Mouse (Mus musculus) brain, embryonic 18.5 days (tissue): Measurements from ENCODE around the gene Lgals8.
A peak's percentile ranks its signal among the peaks of the same experiment; 100 is the strongest.
"Not testable (repeated sequence)": the region's sequence is repeated elsewhere in the genome, so short reads cannot be mapped to it uniquely, and the experiment has no call there.

Source experiments
- DNase-seq: peaks from one replicate; pipeline ENCODE4 v3.0.0-alpha.2; 2012; ENCODE audit warnings: low read depth, low spot score

Lgals8 gene

GRCm38 (mm10) chr13:12464844-12465243 lies at the start of gene Lgals8:
Lgals8 (minus strand) TSS chr13:12464944.
- DNase-seq, result no peak

- DNase-seq, result no peak
Observed at GRCm38 (mm10) chr13:12511189-12511965, 46.6 kb upstream of the Lgals8 start.

- no peak for DNase-seq
Observed at GRCm38 (mm10) chr13:12510032-12510431, 45.3 kb upstream of the Lgals8 start.

- no peak for DNase-seq
Observed at GRCm38 (mm10) chr13:12507426-12507825, 42.7 kb upstream of the Lgals8 start.

GRCm38 (mm10) chr13:12505359-12505758 lies 40.6 kb upstream of the Lgals8 start:
- DNase-seq, result no peak

GRCm38 (mm10) chr13:12503238-12503751 lies 38.6 kb upstream of the Lgals8 start:
- no peak for DNase-seq

GRCm38 (mm10) chr13:12502665-12503237 lies 38.0 kb upstream of the Lgals8 start:
- DNase-seq, result no peak

GRCm38 (mm10) chr13:12499107-12499506 lies 34.4 kb upstream of the Lgals8 start:
- no peak for DNase-seq

GRCm38 (mm10) chr13:12497809-12498208 lies 33.1 kb upstream of the Lgals8 start:
- DNase-seq, result no peak

- no peak for DNase-seq
Observed at GRCm38 (mm10) chr13:12494750-12495149, 30.0 kb upstream of the Lgals8 start.

GRCm38 (mm10) chr13:12492515-12492914 lies 27.8 kb upstream of the Lgals8 start:
- DNase-seq, result no peak

- DNase-seq, result no peak
Observed at GRCm38 (mm10) chr13:12485640-12486039, 20.9 kb upstream of the Lgals8 start.

GRCm38 (mm10) chr13:12485197-12485596 lies 20.5 kb upstream of the Lgals8 start:
- no peak for DNase-seq

GRCm38 (mm10) chr13:12479802-12480201 lies 15.1 kb upstream of the Lgals8 start:
- no peak for DNase-seq

GRCm38 (mm10) chr13:12478301-12478700 lies 13.6 kb upstream of the Lgals8 start:
- no peak for DNase-seq

GRCm38 (mm10) chr13:12476886-12477285 lies 12.1 kb upstream of the Lgals8 start:
- no peak for DNase-seq

- no peak for DNase-seq
Observed at GRCm38 (mm10) chr13:12475239-12475638, 10.5 kb upstream of the Lgals8 start.

- peak; percentile 49 for DNase-seq
Observed at GRCm38 (mm10) chr13:12473724-12474378, 9.1 kb upstream of the Lgals8 start.

GRCm38 (mm10) chr13:12468488-12468887 lies 3.7 kb upstream of the Lgals8 start:
- no peak for DNase-seq

GRCm38 (mm10) chr13:12464159-12464558 lies 585 bp downstream of the Lgals8 start:
- not testable (repeated sequence) for DNase-seq

GRCm38 (mm10) chr13:12462623-12463022 lies 2.1 kb downstream of the Lgals8 start:
- DNase-seq, result no peak

- DNase-seq, result no peak
Observed at GRCm38 (mm10) chr13:12461730-12462119, 3.0 kb downstream of the Lgals8 start.
